Mouse (Mus musculus): ENCODE data around the gene Ddx56.
"Not testable (repeated sequence)": the region's sequence is repeated elsewhere in the genome, so short reads cannot be mapped to it uniquely, and the experiment has no call there.

The Ddx56 gene

DNA sequence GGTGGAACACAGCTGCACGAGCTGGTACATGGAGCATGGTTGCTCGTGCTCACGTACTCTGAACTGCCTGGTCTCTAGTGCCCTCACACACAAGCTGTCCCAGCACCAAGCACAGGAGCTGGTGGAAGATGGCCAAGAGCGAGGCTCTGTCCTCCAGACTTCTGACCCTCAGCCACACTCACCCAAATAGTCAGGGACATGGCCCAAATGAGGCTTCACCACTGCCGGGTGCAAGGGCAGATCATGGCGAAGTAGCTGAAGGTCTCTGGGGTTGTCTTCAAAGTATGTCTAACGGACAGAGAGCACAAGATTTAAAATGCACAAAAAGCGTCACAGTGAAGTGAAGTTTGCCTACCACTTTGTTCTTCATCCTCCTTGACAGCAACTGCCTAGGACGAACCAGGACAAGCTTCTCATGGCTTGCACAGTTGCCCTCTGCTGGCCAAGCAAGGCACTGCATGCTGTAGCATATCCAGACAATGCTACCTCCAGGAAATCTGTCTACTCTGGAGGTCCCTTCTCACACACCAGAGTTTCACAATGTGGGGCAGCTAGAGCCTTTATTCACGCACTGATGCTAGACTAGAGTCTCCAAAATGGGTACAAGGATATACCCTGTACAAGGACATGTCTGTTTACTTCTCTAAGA is 6.0 kb downstream of the Ddx56 start:
- DNase-seq = peak; percentile 53 to 75

- DNase-seq = no peak
These were observed 8.2 kb downstream of the Ddx56 start for GRCm38 (mm10) chr11:6259413-6259812.

GRCm38 (mm10) chr11:6256490-6257072 is 11.0 kb downstream of the Ddx56 start:
- no peak for DNase-seq

GRCm38 (mm10) chr11:6254602-6255001 is 13.0 kb downstream of the Ddx56 start:
- not testable (repeated sequence) for DNase-seq

DNA sequence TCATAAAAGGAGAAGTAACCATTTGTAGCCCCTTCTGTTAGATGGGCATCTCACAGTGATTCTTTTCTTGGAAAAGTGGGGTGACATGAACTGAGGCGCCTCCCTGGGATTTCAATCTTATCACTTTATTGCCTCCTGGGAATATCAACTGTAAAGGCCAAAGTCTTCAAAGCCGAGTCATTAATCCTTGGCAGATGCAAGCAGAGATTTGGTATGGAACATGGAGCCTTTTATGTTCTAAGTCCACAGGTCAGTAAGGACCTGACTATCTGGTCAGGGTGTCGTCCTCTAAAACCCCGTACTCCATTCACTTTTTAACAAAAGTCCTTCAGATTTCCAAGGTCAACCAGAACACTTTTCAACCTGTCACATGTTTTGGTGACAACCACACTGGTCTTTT is 14.7 kb downstream of the Ddx56 start:
- no peak for DNase-seq

- no peak for DNase-seq
These were observed 15.3 kb downstream of the Ddx56 start for GRCm38 (mm10) chr11:6252248-6252647.

GRCm38 (mm10) chr11:6244707-6245106 is 22.9 kb downstream of the Ddx56 start:
- DNase-seq = no peak

DNA sequence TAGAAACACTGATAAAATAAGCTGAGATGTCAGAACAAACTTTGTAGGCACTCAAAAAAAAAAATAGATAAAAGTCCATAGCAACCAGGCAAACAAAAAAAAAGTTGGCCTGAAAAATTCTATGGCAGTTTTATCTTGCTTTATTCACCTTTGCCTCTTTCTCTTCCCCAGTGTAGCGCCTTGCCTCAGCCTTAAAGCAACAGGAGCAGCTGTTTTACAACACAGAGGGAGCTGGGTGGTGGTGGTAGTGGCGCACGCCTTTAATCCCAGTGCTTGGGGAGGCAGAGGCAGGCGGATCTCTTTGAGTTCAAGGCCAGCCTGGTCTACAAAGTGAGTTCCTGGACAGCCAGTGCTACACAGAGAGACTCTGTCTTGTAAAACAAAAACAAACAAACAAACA is 34.5 kb downstream of the Ddx56 start:
- DNase-seq = no peak

- DNase-seq = no peak
These were observed 37.6 kb downstream of the Ddx56 start, which contains the start of gene Npc1l1 for GRCm38 (mm10) chr11:6230012-6230411. Npc1l1 (minus strand) TSS chr11:6230143.

DNA sequence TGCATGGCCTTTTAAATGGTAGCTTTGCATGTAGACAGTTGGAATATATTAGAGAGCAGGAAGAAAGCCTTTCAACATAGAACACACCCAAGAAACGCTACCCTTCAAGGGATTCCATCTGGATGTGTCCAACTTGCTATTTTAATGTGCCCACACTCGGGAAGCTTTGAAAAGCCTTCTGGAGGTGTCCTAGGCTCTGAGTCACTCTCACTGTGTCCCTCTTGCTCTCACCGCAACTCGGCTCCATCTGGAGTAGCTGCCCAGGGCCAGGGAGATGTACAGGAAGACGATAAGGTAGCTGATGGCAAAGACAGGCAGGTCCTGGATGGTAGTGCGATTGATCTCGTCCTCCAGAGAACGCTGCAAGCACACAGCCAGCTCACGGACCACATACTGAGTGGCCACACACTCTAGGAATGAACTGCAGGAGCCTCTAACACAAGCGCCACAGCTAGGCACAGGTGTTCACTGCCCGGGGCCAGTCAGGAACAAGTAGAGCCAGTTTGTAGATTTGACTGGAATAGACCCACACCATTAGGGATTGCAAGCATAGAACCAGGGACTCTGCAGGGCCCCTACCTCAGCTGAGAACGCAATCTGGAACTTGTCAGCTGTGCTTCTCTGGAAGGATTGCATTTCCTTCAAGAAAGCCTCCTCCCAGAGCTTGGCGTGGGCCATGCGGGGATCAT is 42.9 kb downstream of the Ddx56 start:
- DNase-seq = no peak

DNA sequence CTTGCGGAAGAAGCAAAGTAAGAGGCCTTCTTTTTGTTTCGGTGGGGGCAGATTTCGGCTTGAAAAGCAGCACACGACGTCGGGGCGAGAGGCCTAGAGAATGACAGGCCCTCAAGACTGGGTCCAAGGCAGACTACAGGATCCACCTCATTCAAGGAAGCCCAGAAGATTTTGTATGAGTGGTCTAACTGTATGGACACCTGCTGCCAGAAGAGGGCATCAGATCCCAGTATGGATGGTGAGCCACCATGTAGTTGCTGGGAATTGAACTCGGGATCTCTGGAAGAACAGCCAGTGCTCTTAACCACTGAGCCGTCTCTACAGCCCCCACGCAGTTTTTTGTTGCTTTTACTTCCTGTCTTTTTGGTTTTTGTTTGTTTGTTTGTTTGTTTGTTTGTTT is 45.4 kb downstream of the Ddx56 start:
- DNase-seq = no peak

DNA sequence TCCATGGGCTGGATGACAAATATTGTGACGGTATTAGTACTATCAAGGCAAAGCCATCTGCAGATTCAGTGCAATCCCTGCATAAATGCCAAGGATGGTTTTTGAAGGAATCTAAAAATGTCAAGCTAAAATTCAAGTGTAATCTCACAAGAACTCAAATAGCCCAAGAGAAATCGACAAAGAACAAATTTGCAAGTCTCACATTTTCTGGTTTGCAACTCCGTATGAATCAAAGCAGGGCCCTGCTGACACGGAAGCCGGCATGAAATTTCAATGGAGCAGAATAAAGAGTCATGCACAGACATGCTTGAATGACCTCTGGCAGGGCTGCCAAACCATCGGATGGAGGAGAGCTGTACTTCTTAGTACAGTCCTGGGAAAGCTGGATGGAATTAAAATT is 47.6 kb downstream of the Ddx56 start:
- no peak for DNase-seq

GRCm38 (mm10) chr11:6218189-6218896 is 49.2 kb downstream of the Ddx56 start:
- no peak for DNase-seq

GRCm38 (mm10) chr11:6216834-6217233 is 50.7 kb downstream of the Ddx56 start:
- DNase-seq = no peak

All from lung, postnatal 4 days (tissue).